Mouse (Mus musculus) kidney, postnatal 0 days (tissue): ENCODE results near the gene Tmem199. TPM values are rescaled to one million over a fixed set of nuclear protein-coding genes. Genes with fewer than 3 reads are reported as not detected.
A peak's percentile ranks its signal among the peaks of the same experiment; 100 is the strongest.

Source experiments
- ATAC-seq: fragments of 200-750 bp; cut with Nextera tagmentation; replicated peaks from 2 replicates; pipeline ENCODE4 v1.8.0; 2017; ENCODE audit warnings: low read depth, moderate number of reproducible peaks, moderate TSS enrichment, moderate library complexity; ENCODE audit not compliant: low FRiP score
- DNase-seq: peaks from one replicate; pipeline ENCODE4 v3.0.0-alpha.2; 2016; ENCODE audit warnings: low spot score
- H3K27ac ChIP-seq: fragments of 300-500 bp; sonication (generic); 2 replicates; pipeline ENCODE4 v1.5.1; 2014; ENCODE audit warnings: mild to moderate bottlenecking
- H3K27me3 ChIP-seq: fragments of 300-500 bp; sonication (generic); 2 replicates; pipeline ENCODE4 v1.6.1; 2014; ENCODE audit warnings: low read length, mixed read lengths; ENCODE audit not compliant: insufficient read depth
- H3K36me3 ChIP-seq: fragments of 300-500 bp; sonication (generic); 2 replicates; pipeline ENCODE4 v1.6.1; 2014; ENCODE audit warnings: low read length, mixed read lengths; ENCODE audit not compliant: insufficient read depth
- H3K4me1 ChIP-seq: fragments of 300-500 bp; sonication (generic); replicated peaks from 2 replicates; pipeline ENCODE4 v1.6.1; 2014; ENCODE audit warnings: antibody characterized with exemption, low read length, mixed read lengths; ENCODE audit not compliant: insufficient read depth
- H3K4me2 ChIP-seq: fragments of 300-500 bp; sonication (generic); 2 replicates; pipeline ENCODE4 v1.6.1; 2014; ENCODE audit warnings: mild to moderate bottlenecking, low read length, moderate library complexity, mixed read lengths
- H3K4me3 ChIP-seq: fragments of 300-500 bp; sonication (generic); replicated peaks from 2 replicates; pipeline ENCODE4 v1.5.1; 2014; ENCODE audit warnings: low read depth, low read length
- H3K9ac ChIP-seq: fragments of 300-500 bp; sonication (generic); 2 replicates; pipeline ENCODE4 v1.6.1; 2014; ENCODE audit warnings: low read depth, low read length
- H3K9me3 ChIP-seq: fragments of 300-500 bp; sonication (generic); replicated peaks from 2 replicates; pipeline ENCODE4 v1.6.1; 2016; ENCODE audit warnings: low read length, inconsistent platforms, mixed read lengths
- CTCF ChIP-seq: IDR thresholded peaks from 2 replicates; pipeline ENCODE4 v1.5.1; 2016; ENCODE audit warnings: antibody characterized with exemption, low read depth, mild to moderate bottlenecking, moderate library complexity
- WGBS: fragments of 180-500 bp; shearing (Covaris S2); extraction: QIAGEN DNeasy Blood & Tissue Kit; methylation state at CpG from one replicate; pipeline ENCODE4 v1.1.7; 2014; 5-methylcytosine and 5-hydroxymethylcytosine counted together
- polyA plus RNA-seq: library from polyadenylated mRNA; unstranded; fragments of >200 nt; fragmentation: Nextera tagmentation; extraction: Ambion mirVana; gene quantifications from 2 replicates; pipeline ENCODE4 v1.2.1, GENCODE M21; 2015

Tmem199 gene
- 56.0 and 58.9 TPM in 2 replicates for polyA plus RNA-seq

- Histone ChIP-seq H3K4me2 (peak within 1 kb of the TSS; percentile 88), H3K9me3 (no peaks in the 10 kb centered on the region), H3K27me3 (no peaks in the 10 kb centered on the region), H3K4me3 (peak within 1 kb of the TSS; percentile 82), H3K36me3 (peaks cover 31% of the 10 kb centered on the region), H3K4me1 (peaks cover 11% of the 10 kb centered on the region; the same call in 1 of the 2 replicates), H3K9ac (peak within 1 kb of the TSS; percentile 93), H3K27ac (peak within 1 kb of the TSS; percentile 89)
- peak; percentile 97 for DNase-seq
- ATAC-seq, result peak; percentile 95
- no peak; the same call in 1 of the 2 replicates for TF ChIP-seq CTCF
- under 1% methylated on average over 64 of the region's 67 CpGs for WGBS
Measured at GRCm38 (mm10) chr11:78512025-78512957, at the start of gene Tmem199, which contains the start of gene Poldip2. Gene Tmem199, minus strand, starts transcription at chr11:78512172. Gene Poldip2, plus strand, starts transcription at chr11:78512193.

- 0 out of 2 replicates have a peak, but pooled peaks have one; percentile 50 for ATAC-seq
- 16% methylated on average over 4 of the region's 4 CpGs for WGBS
- H3K36me3 ChIP-seq, result no peaks in the 10 kb centered on the region
Measured at GRCm38 (mm10) chr11:78560447-78560846, 48.5 kb upstream of the Tmem199 start.

GRCm38 (mm10) chr11:78557241-78557640 is 45.3 kb upstream of the Tmem199 start:
- H3K9me3 ChIP-seq, result no peaks in the 10 kb centered on the region
- H3K36me3 ChIP-seq, result no peaks in the 10 kb centered on the region
- 51% methylated on average over 8 of the region's 8 CpGs for WGBS
- no peak overlapping the region for H3K27ac ChIP-seq
- no peaks in the 10 kb centered on the region for H3K4me1 ChIP-seq
- DNase-seq, result no peak
- no peak overlapping the region for H3K9ac ChIP-seq
- H3K4me2 ChIP-seq, result no peak overlapping the region
- peak; percentile 60 for TF ChIP-seq CTCF
- no peak overlapping the region for H3K4me3 ChIP-seq
- ATAC-seq, result 0 out of 2 replicates have a peak, but pooled peaks have one; percentile 46
- H3K27me3 ChIP-seq, result no peaks in the 10 kb centered on the region

More at GRCm38 (mm10) chr11:78560447-78560846, 48.5 kb upstream of the Tmem199 start:
- Histone ChIP-seq H3K4me1 (no peaks in the 10 kb centered on the region), H3K4me2 (no peak overlapping the region), H3K9ac (no peak overlapping the region), H3K27me3 (no peaks in the 10 kb centered on the region), H3K4me3 (no peak overlapping the region), H3K9me3 (no peaks in the 10 kb centered on the region), H3K27ac (no peak overlapping the region)
- peak; percentile 97 for TF ChIP-seq CTCF
- peak; percentile 93 for DNase-seq

- DNase-seq, result no peak
- H3K9ac ChIP-seq, result no peak overlapping the region
- H3K27me3 ChIP-seq, result no peaks in the 10 kb centered on the region
- H3K9me3 ChIP-seq, result no peaks in the 10 kb centered on the region
- H3K36me3 ChIP-seq, result no peaks in the 10 kb centered on the region
- no peak overlapping the region for H3K4me2 ChIP-seq
- TF ChIP-seq CTCF, result no peak
- WGBS, result 79% methylated on average over 4 of the region's 4 CpGs
- H3K27ac ChIP-seq, result no peak overlapping the region
- no peak for ATAC-seq
- H3K4me1 ChIP-seq, result no peaks in the 10 kb centered on the region; the same call in 1 of the 2 replicates
- no peak overlapping the region for H3K4me3 ChIP-seq
Measured at GRCm38 (mm10) chr11:78556070-78556469, 44.1 kb upstream of the Tmem199 start.

- DNase-seq (no peak), ATAC-seq (no peak)
- Histone ChIP-seq H3K9ac (no peak overlapping the region), H3K27me3 (no peaks in the 10 kb centered on the region), H3K4me3 (no peak overlapping the region), H3K4me2 (no peak overlapping the region), H3K4me1 (no peaks in the 10 kb centered on the region; the same call in 1 of the 2 replicates), H3K27ac (no peak overlapping the region), H3K9me3 (no peaks in the 10 kb centered on the region), H3K36me3 (no peaks in the 10 kb centered on the region)
- WGBS, result 75% methylated on average over 3 of the region's 3 CpGs
- TF ChIP-seq CTCF, result no peak
Measured at GRCm38 (mm10) chr11:78555623-78556022, 43.7 kb upstream of the Tmem199 start.

GRCm38 (mm10) chr11:78551059-78551398 is 39.1 kb upstream of the Tmem199 start:
- DNase-seq (no peak), ATAC-seq (peak; percentile 3; the same call in 1 of the 2 replicates)
- WGBS, result 34% methylated on average over 6 of the region's 6 CpGs
- TF ChIP-seq CTCF, result no peak
- Histone ChIP-seq H3K4me1 (peaks cover 9% of the 10 kb centered on the region; the same call in 1 of the 2 replicates), H3K4me2 (peak overlapping the region; percentile 83), H3K9me3 (no peaks in the 10 kb centered on the region), H3K36me3 (no peaks in the 10 kb centered on the region), H3K27ac (no peak overlapping the region), H3K27me3 (no peaks in the 10 kb centered on the region), H3K4me3 (peak overlapping the region; percentile 53), H3K9ac (peak overlapping the region; percentile 36; the same call in 1 of the 2 replicates)
